Mouse (Mus musculus) induced T-regulatory cell, adult 2 months (primary cell): ENCODE data around the gene Gsdma3.
A peak's percentile ranks its signal among the peaks of the same experiment; 100 is the strongest.
"Not testable (repeated sequence)": the region's sequence is repeated elsewhere in the genome, so short reads cannot be mapped to it uniquely, and the experiment has no call there.

Experiments
- DNase-seq: peaks from one replicate; pipeline ENCODE4 v3.0.0-alpha.2; 2012; ENCODE audit warnings: low read depth

Gene Gsdma3

DNA sequence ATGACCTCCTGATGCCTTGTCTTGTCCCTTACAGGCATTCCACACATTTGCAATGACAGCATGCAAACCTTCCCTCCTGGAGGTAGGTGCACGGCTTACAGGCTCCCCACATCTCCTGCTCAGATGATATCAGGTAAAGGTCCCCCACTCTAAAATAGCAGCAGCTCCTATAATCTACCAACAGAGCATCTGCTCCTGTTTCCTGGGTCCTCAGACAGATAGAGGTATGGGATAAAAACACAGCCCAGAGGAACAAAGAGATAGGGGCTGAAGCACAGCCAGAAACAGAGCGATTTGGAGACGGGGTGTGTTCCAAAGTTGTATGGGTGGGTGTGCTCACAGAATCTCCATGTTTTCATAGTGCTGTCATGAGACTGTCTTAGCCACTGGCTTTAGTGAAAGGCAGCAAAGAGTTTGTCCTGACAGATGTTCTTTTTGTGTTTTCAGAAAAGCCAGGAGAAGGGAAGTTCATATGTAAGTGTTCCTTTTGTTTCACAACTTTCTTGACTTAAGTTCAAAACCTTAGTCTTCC, 45.2 kb downstream of the Gsdma3 start:
- DNase-seq, result no peak

DNA sequence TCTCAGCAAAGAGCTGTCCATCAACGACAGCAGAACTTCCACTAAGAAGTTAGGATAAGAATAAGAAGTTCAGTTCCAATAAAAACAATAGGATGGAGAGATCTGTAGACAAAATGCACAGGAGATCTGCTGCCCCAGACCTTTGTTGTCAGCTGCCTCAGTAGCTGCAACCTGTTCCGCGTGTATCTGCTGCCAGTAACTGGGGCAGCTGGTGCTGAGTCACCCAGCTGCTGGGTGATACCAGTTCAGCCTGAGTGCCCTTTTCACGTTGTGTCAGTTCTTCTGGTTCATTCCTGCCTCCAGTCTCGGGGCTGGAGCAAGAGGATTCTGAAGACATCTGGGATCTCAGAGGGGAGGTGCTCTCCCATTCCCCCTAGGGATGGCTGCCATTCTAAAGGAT, 45.7 kb downstream of the Gsdma3 start:
- no peak for DNase-seq

DNA sequence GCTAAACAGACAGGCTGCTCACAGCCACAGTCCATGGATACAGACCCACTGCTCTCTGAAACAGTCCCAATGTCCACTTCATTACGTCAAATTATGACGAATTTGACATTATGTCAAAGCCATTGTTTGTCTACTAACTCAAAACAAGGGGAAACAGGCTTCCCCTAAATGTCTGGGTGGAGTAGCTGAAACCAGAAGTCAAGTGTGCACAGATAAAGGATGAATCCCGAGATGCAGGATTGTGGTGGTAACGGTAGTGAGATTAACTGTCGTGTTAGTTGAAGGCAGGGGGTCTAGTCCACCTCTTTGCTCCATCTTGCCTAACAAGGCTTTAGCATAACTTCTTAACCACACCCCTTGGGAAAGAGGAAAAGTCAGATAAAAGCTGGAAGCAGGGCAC, 46.3 kb downstream of the Gsdma3 start:
- no peak for DNase-seq

GRCm38 (mm10) chr11:98673136-98673535, 47.0 kb downstream of the Gsdma3 start:
- DNase-seq, result peak; percentile 81

DNA sequence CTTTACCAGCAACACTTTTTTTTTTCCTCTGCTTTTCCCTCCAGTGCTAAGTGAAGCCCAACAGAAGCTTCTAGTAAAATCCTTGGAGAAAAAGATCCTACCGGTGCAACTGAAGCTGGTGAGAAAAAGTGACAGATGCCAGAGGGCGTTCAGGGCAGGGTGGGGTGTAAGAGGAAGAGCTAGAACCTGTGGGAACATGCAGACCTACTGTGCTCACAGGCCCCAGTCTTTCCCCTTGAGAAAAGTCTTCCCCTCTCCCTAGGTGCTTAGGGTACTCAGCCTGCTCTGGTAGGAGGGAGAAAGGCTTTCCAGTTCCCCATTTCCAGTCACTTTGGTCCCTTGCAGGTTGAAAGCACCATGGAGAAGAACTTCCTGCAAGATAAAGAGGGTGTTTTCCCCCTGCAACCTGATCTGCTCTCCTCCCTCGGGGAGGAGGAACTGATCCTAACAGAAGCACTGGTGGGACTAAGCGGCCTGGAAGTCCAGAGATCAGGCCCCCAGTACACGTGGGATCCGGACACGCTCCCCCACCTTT, 49.7 kb downstream of the Gsdma3 start:
- DNase-seq, result no peak

DNA sequence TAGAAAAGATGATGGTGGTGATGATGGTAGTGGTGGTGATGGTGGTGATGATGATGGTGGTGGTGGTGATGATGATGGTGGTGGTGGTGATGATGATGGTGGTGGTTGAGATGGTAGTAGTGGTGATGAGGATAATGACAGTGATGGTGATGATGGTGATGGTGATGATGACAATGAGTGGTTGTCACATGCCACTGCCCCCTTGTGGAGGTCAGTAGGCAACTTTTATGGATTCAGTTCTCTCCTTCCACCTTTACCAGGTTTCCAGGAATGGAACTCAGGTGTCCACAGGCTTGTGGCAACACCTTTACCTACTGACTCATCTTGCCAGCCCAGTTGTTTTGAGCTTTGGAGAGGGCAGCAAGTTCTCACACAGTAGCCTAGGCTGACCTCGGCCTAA, 53.9 kb downstream of the Gsdma3 start:
- peak; percentile 43 for DNase-seq

DNA sequence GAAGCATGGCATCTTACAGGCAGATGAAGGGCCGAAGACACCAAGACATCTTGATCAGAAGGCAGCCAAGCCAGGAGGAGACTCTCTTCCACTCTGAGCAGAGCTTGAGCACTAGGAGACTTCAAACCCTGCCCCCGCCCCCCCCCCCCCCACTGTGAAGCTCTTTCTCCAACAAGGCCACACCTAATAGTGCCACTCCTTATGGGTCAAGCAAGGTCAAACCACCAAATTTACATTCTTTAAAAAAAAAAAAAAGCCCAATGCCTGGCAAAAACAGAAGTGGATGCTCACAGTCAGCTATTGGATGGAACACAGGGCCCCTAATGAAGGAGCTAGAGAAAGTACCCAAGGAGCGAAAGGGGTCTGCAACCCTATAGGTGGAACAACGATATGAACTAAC, 54.4 kb downstream of the Gsdma3 start:
- not testable (repeated sequence) for DNase-seq

- DNase-seq, result no peak
These were observed 55.0 kb downstream of the Gsdma3 start for GRCm38 (mm10) chr11:98681186-98681585.

- peak; percentile 99 for DNase-seq
These were observed 55.9 kb downstream of the Gsdma3 start, which contains the start of gene Psmd3 for GRCm38 (mm10) chr11:98681786-98682745. Psmd3 (plus strand) TSS chr11:98682554.

DNA sequence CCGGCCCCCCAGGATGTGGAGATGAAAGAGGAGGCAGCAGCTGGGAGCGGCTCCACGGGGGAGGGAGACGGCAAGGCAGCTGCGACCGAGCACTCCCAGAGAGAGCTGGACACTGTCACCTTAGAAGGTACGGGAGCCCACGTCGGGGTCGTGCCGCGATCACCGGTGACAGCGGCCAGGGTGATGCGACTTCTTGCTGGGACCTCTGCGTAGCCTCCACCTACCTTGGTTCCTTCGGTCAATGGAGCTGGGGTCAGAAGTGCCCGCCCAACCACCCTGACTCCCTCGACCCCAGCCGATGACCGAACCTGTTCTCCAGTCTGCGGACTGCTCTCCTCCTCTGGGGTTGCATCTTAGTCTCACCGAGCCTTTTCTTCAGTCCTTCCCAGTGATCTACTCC, 56.7 kb downstream of the Gsdma3 start:
- no peak for DNase-seq

DNA sequence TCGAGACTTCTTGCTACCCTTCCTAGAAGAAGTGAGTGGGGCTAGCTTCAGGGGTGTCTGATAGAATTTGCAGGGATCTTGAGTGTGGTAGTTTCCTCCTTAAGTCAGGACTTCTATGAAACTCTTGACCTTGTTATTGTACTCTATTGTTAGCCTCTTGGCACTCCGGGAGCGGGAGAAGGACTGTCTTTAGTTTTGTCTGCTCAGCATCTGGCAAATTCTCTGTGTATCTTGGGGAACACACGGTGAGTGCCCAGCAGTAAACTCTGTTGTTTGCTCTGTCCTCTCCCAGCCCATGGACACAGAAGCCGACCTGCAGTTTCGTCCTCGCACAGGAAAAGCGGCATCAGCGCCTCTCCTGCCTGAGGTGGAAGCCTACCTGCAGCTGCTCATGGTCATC, 59.5 kb downstream of the Gsdma3 start:
- no peak for DNase-seq

DNA sequence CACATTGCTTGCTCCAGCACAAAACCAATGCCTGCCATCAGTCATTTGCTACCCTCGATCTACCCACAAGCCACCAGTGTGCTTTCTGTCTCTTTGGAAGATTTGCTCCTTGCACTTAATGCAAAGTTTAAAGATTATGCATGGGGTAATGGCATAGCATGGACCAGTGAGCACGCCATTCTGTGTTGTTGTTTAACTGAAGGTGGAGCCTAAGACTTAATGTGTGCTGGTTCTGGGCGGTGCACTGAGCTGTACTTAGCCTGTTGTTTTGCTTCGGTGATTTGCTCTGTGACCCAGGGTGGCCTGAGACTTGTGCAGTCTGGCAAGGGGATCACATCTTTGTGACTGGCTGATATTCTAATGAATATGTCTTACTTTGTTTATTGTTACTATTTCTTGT, 60.8 kb downstream of the Gsdma3 start:
- DNase-seq, result no peak
